Mouse (Mus musculus) MEL (cell line): Measurements from ENCODE around the gene Hnrnpd.

ENCODE experiments used
- CTCF ChIP-seq, 3 experiments: IDR thresholded peaks in 2 of 3; conservative IDR thresholded peaks in 1 of 3; 2 replicates each; pipeline ENCODE4 v1.5.1; 2011 to 2012; ENCODE audit warnings: low read length in 3 of 3, low read depth in 2 of 3, mild to moderate bottlenecking in 2 of 3, improper control_type of control experiment in 1 of 3, inconsistent platforms in 1 of 3, mixed read lengths in 1 of 3, moderate library complexity in 1 of 3; ENCODE audit not compliant: control insufficient read depth in 1 of 3, insufficient read depth in 1 of 3, poor library complexity in 1 of 3, severe bottlenecking in 1 of 3
- EP300 ChIP-seq, 2 experiments: IDR thresholded peaks; 2 replicates each; pipeline ENCODE4 v1.6.1; 2011; ENCODE audit warnings: improper control_type of control experiment in 2 of 2, low read length in 2 of 2, low read depth in 1 of 2, mild to moderate bottlenecking in 1 of 2
- JUND ChIP-seq: IDR thresholded peaks from 2 replicates; pipeline ENCODE4 v1.6.1; 2011; ENCODE audit warnings: low read depth, mild to moderate bottlenecking, improper control_type of control experiment, low read length
- MAZ ChIP-seq: IDR thresholded peaks from 2 replicates; pipeline ENCODE4 v1.6.1; 2012; ENCODE audit warnings: low read depth, mild to moderate bottlenecking, inconsistent platforms, low read length, improper control_type of control experiment
- POLR2A ChIP-seq, 2 experiments: IDR thresholded peaks; 2 replicates each; pipeline ENCODE4 v1.6.1; 2011 to 2012; ENCODE audit warnings: low read length in 2 of 2, mild to moderate bottlenecking in 2 of 2, control low read depth in 1 of 2, improper control_type of control experiment in 1 of 2, low read depth in 1 of 2, moderate library complexity in 1 of 2; ENCODE audit not compliant: control insufficient read depth in 1 of 2, insufficient read depth in 1 of 2, poor library complexity in 1 of 2
- POLR2AphosphoS2 ChIP-seq: IDR thresholded peaks from 2 replicates; pipeline ENCODE4 v1.6.1; 2011; ENCODE audit warnings: low read length, improper control_type of control experiment
- SIN3A ChIP-seq: IDR thresholded peaks from 2 replicates; pipeline ENCODE4 v1.6.1; 2012; ENCODE audit warnings: low read length, improper control_type of control experiment, inconsistent platforms
- ZC3H11A ChIP-seq: IDR thresholded peaks from 2 replicates; pipeline ENCODE4 v1.6.1; 2012; ENCODE audit warnings: low read depth, mild to moderate bottlenecking, inconsistent platforms, low read length, improper control_type of control experiment
- ZMIZ1 ChIP-seq: IDR thresholded peaks from 2 replicates; pipeline ENCODE4 v1.6.1; 2012; ENCODE audit warnings: low read depth, mild to moderate bottlenecking, inconsistent platforms, low read length, improper control_type of control experiment, moderate library complexity

DNA sequence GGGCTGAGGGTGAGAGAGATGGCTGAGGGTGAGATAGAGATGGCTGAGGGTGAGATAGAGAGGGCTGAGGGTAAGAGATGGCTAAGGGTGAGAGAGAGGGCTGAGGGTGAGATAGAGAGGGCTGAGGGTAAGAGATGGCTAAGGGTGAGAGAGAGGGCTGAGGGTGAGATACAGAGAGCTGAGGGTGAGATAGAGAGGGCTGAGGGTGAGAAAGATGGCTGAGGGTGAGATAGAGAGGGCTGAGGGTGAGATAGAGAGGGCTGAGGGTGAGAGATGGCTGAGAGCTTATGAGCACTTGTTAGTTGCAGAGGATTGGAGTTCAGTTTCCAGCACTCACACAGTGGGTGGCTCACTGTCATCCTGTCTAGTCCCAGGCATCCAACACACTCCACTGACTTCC lies 41.4 kb upstream of the Hnrnpd start:
- TF ChIP-seq POLR2AphosphoS2 (no peak), POLR2A (IDR thresholded peaks at IDR 0.05; ENCODE audit: control insufficient read depth in 1 of 2, insufficient read depth in 1 of 2, low read depth in 1 of 2, low read length in 2 of 2, poor library complexity in 1 of 2) (no peak), SIN3A (no peak), EP300 (IDR thresholded peaks at IDR 0.05; ENCODE audit: low read depth in 1 of 2, low read length in 2 of 2) (peak in 1 of 2 experiments; percentile 30; a peak in 1 of 4 replicates), JUND (no peak), MAZ (no peak), CTCF (IDR thresholded peaks at IDR 0.05 in 2 of 3, conservative IDR thresholded peaks at IDR 0.05 in 1 of 3; ENCODE audit: control insufficient read depth in 1 of 3, insufficient read depth in 1 of 3, low read depth in 2 of 3, low read length in 3 of 3, poor library complexity in 1 of 3, severe bottlenecking in 1 of 3) (no peak), ZC3H11A (no peak), ZMIZ1 (no peak)
